Mouse (Mus musculus): ENCODE results near the gene Ndrg3. TPM values are rescaled to one million over a fixed set of nuclear protein-coding genes. Genes with fewer than 3 reads are reported as not detected.

The Ndrg3 gene
- polyA plus RNA-seq, 1 experiment from 2014 or later = 34.4 TPM

DNA sequence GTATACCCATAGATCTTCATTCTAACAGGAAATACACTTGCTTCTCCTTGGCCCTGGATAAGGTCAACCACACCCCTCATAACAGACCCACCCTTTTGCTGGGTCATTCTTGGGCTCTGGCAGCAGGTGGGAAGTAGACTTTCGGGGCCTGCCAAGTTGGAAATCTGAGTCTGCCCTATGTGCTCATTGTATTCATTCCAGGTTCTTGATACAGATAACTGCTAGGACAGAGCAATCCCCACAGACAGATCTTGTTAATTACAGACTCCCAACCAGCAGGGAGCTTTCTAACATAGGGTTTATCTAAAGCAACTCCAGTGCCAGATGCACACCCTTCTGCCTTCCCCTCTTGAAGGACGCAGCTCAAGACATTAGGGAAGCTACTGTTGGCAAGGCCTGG lies 9.0 kb downstream of the Ndrg3 start:
- Histone ChIP-seq H3K4me2 (no peak overlapping the region), H3K36me3 (ENCODE audit: control insufficient read depth, insufficient read depth, low read length) (no peaks in the 10 kb centered on the region), H3K4me1 (ENCODE audit: control insufficient read depth, insufficient read depth, low read length) (peaks cover 11% of the 10 kb centered on the region; the same call in 1 of the 2 replicates), H3K9ac (ENCODE audit: low read depth, low read length) (no peak overlapping the region), H3K27ac (ENCODE audit: low read depth, low read length) (0 out of 2 replicates have a peak overlapping the region, but pooled peaks have one; percentile 38), H3K4me3 (ENCODE audit: low read depth, low read length) (no peak overlapping the region), H3K9me3 (replicated peaks; ENCODE audit: control insufficient read depth, low read length) (no peaks in the 10 kb centered on the region), H3K27me3 (ENCODE audit: control insufficient read depth, insufficient read depth, low read length) (no peaks in the 10 kb centered on the region)
- WGBS (ENCODE audit: insufficient replicate concordance) = 38% methylated on average over 2 of the region's 2 CpGs
- no peak for ATAC-seq (replicated peaks; ENCODE audit: insufficient number of reproducible peaks, low FRiP score, low TSS enrichment)

DNA sequence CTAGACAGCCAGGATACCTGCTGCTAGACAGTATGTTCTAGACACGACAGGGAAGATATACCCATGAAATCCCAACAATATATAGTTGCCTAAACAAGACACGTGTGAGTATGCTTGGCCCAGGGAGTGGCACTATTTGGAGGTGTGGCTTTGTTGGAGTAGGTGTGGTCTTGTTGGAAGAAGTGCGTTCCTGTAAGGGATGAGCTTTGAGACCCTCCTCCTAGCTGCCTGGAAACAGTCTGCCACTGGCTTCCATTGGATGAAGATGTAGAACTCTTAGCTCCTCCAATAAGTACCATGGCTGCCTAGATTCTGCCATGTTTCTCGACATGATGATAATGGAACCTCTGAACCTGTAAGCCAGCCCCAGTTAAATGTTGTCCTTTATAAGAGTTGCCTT lies 10.6 kb downstream of the Ndrg3 start:
- Histone ChIP-seq H3K27ac (ENCODE audit: low read depth, low read length) (no peak overlapping the region), H3K4me3 (ENCODE audit: low read depth, low read length) (no peak overlapping the region), H3K27me3 (ENCODE audit: control insufficient read depth, insufficient read depth, low read length) (no peaks in the 10 kb centered on the region), H3K36me3 (ENCODE audit: control insufficient read depth, insufficient read depth, low read length) (no peaks in the 10 kb centered on the region), H3K4me1 (ENCODE audit: control insufficient read depth, insufficient read depth, low read length) (peaks cover 13% of the 10 kb centered on the region; the same call in 1 of the 2 replicates), H3K4me2 (no peak overlapping the region), H3K9me3 (replicated peaks; ENCODE audit: control insufficient read depth, low read length) (no peaks in the 10 kb centered on the region), H3K9ac (ENCODE audit: low read depth, low read length) (no peak overlapping the region)
- no peak for ATAC-seq (replicated peaks; ENCODE audit: insufficient number of reproducible peaks, low FRiP score, low TSS enrichment)
- WGBS (ENCODE audit: insufficient replicate concordance) = 80% methylated on average over 4 of the region's 4 CpGs

- no peak overlapping the region for H3K4me2 ChIP-seq
- H3K9ac ChIP-seq (ENCODE audit: low read depth, low read length) = no peak overlapping the region
- no peak overlapping the region for H3K27ac ChIP-seq (ENCODE audit: low read depth, low read length)
- ATAC-seq (replicated peaks; ENCODE audit: insufficient number of reproducible peaks, low FRiP score, low TSS enrichment) = no peak
- no peaks in the 10 kb centered on the region for H3K9me3 ChIP-seq (replicated peaks; ENCODE audit: control insufficient read depth, low read length)
- H3K36me3 ChIP-seq (ENCODE audit: control insufficient read depth, insufficient read depth, low read length) = no peaks in the 10 kb centered on the region
- 66% methylated on average over 2 of the region's 2 CpGs for WGBS (ENCODE audit: insufficient replicate concordance)
- H3K27me3 ChIP-seq (ENCODE audit: control insufficient read depth, insufficient read depth, low read length) = no peaks in the 10 kb centered on the region
- no peak overlapping the region for H3K4me3 ChIP-seq (ENCODE audit: low read depth, low read length)
- peaks cover 18% of the 10 kb centered on the region; the same call in 1 of the 2 replicates for H3K4me1 ChIP-seq (ENCODE audit: control insufficient read depth, insufficient read depth, low read length)
Observed at GRCm38 (mm10) chr2:156980059-156980458, 11.8 kb downstream of the Ndrg3 start.

DNA sequence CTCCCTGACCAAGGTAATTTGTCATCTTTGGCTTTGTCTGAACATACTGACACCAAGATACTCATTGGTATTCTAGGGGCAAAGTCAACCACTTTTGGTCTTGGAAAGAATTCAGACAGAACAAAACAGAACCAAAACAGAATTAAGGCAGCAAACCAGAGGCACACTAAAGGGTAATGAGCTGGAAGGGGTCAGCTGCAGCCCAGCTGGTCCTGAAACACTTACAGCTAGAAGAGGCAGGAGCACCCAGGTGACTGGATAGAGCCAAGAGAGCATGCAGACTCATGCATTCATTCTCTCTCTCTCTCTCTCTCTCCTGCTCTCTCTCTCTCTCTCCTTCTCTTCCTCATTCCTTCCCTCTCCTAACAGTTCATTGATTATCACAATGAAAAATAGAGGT lies 15.1 kb downstream of the Ndrg3 start:
- Histone ChIP-seq H3K9me3 (replicated peaks; ENCODE audit: control insufficient read depth, low read length) (no peaks in the 10 kb centered on the region), H3K4me1 (ENCODE audit: control insufficient read depth, insufficient read depth, low read length) (peaks cover 22% of the 10 kb centered on the region), H3K4me2 (no peak overlapping the region), H3K27ac (ENCODE audit: low read depth, low read length) (no peak overlapping the region), H3K9ac (ENCODE audit: low read depth, low read length) (no peak overlapping the region), H3K36me3 (ENCODE audit: control insufficient read depth, insufficient read depth, low read length) (no peaks in the 10 kb centered on the region), H3K27me3 (ENCODE audit: control insufficient read depth, insufficient read depth, low read length) (no peaks in the 10 kb centered on the region), H3K4me3 (ENCODE audit: low read depth, low read length) (no peak overlapping the region)
- ATAC-seq (replicated peaks; ENCODE audit: insufficient number of reproducible peaks, low FRiP score, low TSS enrichment) = no peak

- Histone ChIP-seq H3K9me3 (replicated peaks; ENCODE audit: control insufficient read depth, low read length) (no peaks in the 10 kb centered on the region), H3K4me3 (ENCODE audit: low read depth, low read length) (no peak overlapping the region), H3K36me3 (ENCODE audit: control insufficient read depth, insufficient read depth, low read length) (no peaks in the 10 kb centered on the region), H3K4me2 (peak overlapping the region; percentile 38), H3K27me3 (ENCODE audit: control insufficient read depth, insufficient read depth, low read length) (no peaks in the 10 kb centered on the region), H3K27ac (ENCODE audit: low read depth, low read length) (peak overlapping the region; percentile 74; the same call in 1 of the 2 replicates), H3K4me1 (ENCODE audit: control insufficient read depth, insufficient read depth, low read length) (peaks cover 26% of the 10 kb centered on the region), H3K9ac (ENCODE audit: low read depth, low read length) (no peak overlapping the region)
- ATAC-seq (replicated peaks; ENCODE audit: insufficient number of reproducible peaks, low FRiP score, low TSS enrichment) = 0 out of 2 replicates have a peak, but pooled peaks have one; percentile 52
- 18% methylated on average over 2 of the region's 2 CpGs for WGBS (ENCODE audit: insufficient replicate concordance)
Observed at GRCm38 (mm10) chr2:156974967-156975366, 16.9 kb downstream of the Ndrg3 start.

GRCm38 (mm10) chr2:156973316-156974100 lies 18.3 kb downstream of the Ndrg3 start:
- Histone ChIP-seq H3K27me3 (ENCODE audit: control insufficient read depth, insufficient read depth, low read length) (no peaks in the 10 kb centered on the region), H3K4me3 (ENCODE audit: low read depth, low read length) (no peak overlapping the region), H3K36me3 (ENCODE audit: control insufficient read depth, insufficient read depth, low read length) (no peaks in the 10 kb centered on the region), H3K4me2 (no peak overlapping the region), H3K27ac (ENCODE audit: low read depth, low read length) (no peak overlapping the region), H3K4me1 (ENCODE audit: control insufficient read depth, insufficient read depth, low read length) (peaks cover 26% of the 10 kb centered on the region), H3K9me3 (replicated peaks; ENCODE audit: control insufficient read depth, low read length) (no peaks in the 10 kb centered on the region), H3K9ac (ENCODE audit: low read depth, low read length) (no peak overlapping the region)
- WGBS (ENCODE audit: insufficient replicate concordance) = 78% methylated on average over 5 of the region's 5 CpGs
- ATAC-seq (replicated peaks; ENCODE audit: insufficient number of reproducible peaks, low FRiP score, low TSS enrichment) = no peak

DNA sequence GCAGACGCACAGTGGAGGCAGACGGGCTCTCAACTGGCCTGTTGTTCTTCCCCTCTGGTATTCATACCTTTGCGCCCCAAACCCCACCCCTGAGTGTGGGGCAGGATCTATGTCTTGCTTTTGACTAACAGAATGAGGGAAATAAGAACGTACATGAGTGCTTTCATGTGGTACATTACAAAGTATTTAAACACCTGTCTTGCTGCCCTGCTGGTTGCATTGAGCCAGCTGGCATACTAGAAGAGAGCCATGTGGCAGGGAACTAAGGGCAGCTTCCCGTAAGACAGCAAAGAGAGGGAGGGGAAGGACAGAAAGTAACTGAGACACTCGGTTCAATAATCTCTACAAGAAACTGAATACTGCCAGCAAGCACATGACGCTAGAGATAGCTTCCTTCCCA lies 21.6 kb downstream of the Ndrg3 start:
- H3K4me1 ChIP-seq (ENCODE audit: control insufficient read depth, insufficient read depth, low read length) = peaks cover 17% of the 10 kb centered on the region
- no peak overlapping the region for H3K4me3 ChIP-seq (ENCODE audit: low read depth, low read length)
- ATAC-seq (replicated peaks; ENCODE audit: insufficient number of reproducible peaks, low FRiP score, low TSS enrichment) = no peak
- H3K9me3 ChIP-seq (replicated peaks; ENCODE audit: control insufficient read depth, low read length) = no peaks in the 10 kb centered on the region
- no peaks in the 10 kb centered on the region for H3K36me3 ChIP-seq (ENCODE audit: control insufficient read depth, insufficient read depth, low read length)
- H3K4me2 ChIP-seq = no peak overlapping the region
- H3K27ac ChIP-seq (ENCODE audit: low read depth, low read length) = no peak overlapping the region
- H3K9ac ChIP-seq (ENCODE audit: low read depth, low read length) = no peak overlapping the region
- WGBS (ENCODE audit: insufficient replicate concordance) = 60% methylated on average over 7 of the region's 7 CpGs
- H3K27me3 ChIP-seq (ENCODE audit: control insufficient read depth, insufficient read depth, low read length) = no peaks in the 10 kb centered on the region

GRCm38 (mm10) chr2:156968501-156968900 lies 23.4 kb downstream of the Ndrg3 start:
- Histone ChIP-seq H3K36me3 (ENCODE audit: control insufficient read depth, insufficient read depth, low read length) (no peaks in the 10 kb centered on the region), H3K9ac (ENCODE audit: low read depth, low read length) (no peak overlapping the region), H3K4me1 (ENCODE audit: control insufficient read depth, insufficient read depth, low read length) (peaks cover 13% of the 10 kb centered on the region), H3K27me3 (ENCODE audit: control insufficient read depth, insufficient read depth, low read length) (no peaks in the 10 kb centered on the region), H3K27ac (ENCODE audit: low read depth, low read length) (no peak overlapping the region), H3K9me3 (replicated peaks; ENCODE audit: control insufficient read depth, low read length) (no peaks in the 10 kb centered on the region), H3K4me3 (ENCODE audit: low read depth, low read length) (no peak overlapping the region), H3K4me2 (no peak overlapping the region)
- WGBS (ENCODE audit: insufficient replicate concordance) = 75% methylated on average over 4 of the region's 4 CpGs
- ATAC-seq (replicated peaks; ENCODE audit: insufficient number of reproducible peaks, low FRiP score, low TSS enrichment) = no peak

DNA sequence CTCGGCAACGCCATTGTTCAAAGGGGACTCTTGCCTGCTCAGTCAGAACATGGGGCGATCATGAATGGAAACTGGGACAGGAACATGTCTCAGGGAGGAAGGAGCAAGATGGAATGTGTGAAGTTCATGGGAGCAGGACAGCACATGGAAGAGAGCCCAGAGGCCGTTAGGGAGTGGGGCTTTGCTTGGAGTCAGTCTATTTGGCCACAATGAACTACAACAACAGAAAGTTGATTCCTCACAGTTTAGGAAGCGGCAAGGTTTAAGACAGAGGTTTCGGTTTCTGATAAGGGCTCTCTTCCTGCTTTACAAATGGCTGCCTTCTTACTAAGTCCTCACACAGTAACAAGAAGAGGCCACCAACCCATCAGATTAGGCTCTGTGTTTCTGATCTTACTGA lies 24.5 kb downstream of the Ndrg3 start:
- no peak overlapping the region for H3K4me2 ChIP-seq
- H3K4me3 ChIP-seq (ENCODE audit: low read depth, low read length) = no peak overlapping the region
- 69% methylated on average over 6 of the region's 6 CpGs for WGBS (ENCODE audit: insufficient replicate concordance)
- H3K27me3 ChIP-seq (ENCODE audit: control insufficient read depth, insufficient read depth, low read length) = no peaks in the 10 kb centered on the region
- H3K9ac ChIP-seq (ENCODE audit: low read depth, low read length) = no peak overlapping the region
- no peak for ATAC-seq (replicated peaks; ENCODE audit: insufficient number of reproducible peaks, low FRiP score, low TSS enrichment)
- H3K4me1 ChIP-seq (ENCODE audit: control insufficient read depth, insufficient read depth, low read length) = peaks cover 10% of the 10 kb centered on the region
- no peaks in the 10 kb centered on the region for H3K9me3 ChIP-seq (replicated peaks; ENCODE audit: control insufficient read depth, low read length)
- no peak overlapping the region for H3K27ac ChIP-seq (ENCODE audit: low read depth, low read length)
- H3K36me3 ChIP-seq (ENCODE audit: control insufficient read depth, insufficient read depth, low read length) = no peaks in the 10 kb centered on the region

All from heart, embryonic 11.5 days (tissue).